Mouse (Mus musculus) olfactory bulb, adult 2 months (tissue): ENCODE results near the gene Specc1l.

Experiments used
- CTCF ChIP-seq: fragments of 200-500 bp; IDR thresholded peaks from 2 replicates; pipeline ENCODE4 v1.5.1; 2012; ENCODE audit warnings: low read depth, mild to moderate bottlenecking, low read length, moderate library complexity; ENCODE audit not compliant: insufficient read depth
- POLR2A ChIP-seq: fragments of 200-500 bp; IDR thresholded peaks from 2 replicates; pipeline ENCODE4 v1.6.1; 2012; ENCODE audit warnings: mild to moderate bottlenecking, low read depth, low read length, moderate library complexity; ENCODE audit not compliant: insufficient read depth

DNA sequence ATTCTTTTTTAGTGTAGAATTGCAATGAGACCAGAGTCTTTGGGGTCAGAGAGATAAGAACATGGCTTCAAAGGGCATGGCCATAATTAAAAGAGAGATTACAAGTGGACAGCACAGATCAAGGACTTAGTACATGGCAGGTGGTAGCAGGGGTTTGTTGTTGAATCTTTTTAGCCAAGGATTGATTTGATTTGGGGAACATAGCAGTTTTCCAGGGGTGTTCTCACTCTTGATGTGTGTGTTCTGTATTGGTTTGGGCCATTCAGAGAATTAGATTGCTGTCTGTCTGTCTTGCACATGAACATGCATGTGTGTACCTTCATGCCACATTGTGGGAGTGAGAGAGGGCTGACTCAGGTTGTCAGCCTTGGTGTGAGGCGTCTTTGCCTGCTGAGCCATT lies 20.0 kb downstream of the Specc1l start:
- no peak for TF ChIP-seq POLR2A
- no peak for TF ChIP-seq CTCF
